Mouse (Mus musculus) cerebellum, adult 2 months (tissue): Measurements from ENCODE around the gene Endou.
A peak's percentile ranks its signal among the peaks of the same experiment; 100 is the strongest.

Experiments used
- CTCF ChIP-seq: fragments of 200-500 bp; IDR thresholded peaks from 2 replicates; pipeline ENCODE4 v1.5.1; 2011; ENCODE audit warnings: low read depth, mild to moderate bottlenecking, control low read depth, low read length, moderate library complexity, borderline replicate concordance; ENCODE audit not compliant: insufficient read depth
- POLR2A ChIP-seq: fragments of 200-500 bp; IDR thresholded peaks from 2 replicates; pipeline ENCODE4 v1.6.1; 2011; ENCODE audit warnings: low read length, control low read depth, borderline replicate concordance; ENCODE audit not compliant: insufficient read depth

- TF ChIP-seq POLR2A, result no peak
- TF ChIP-seq CTCF, result 0 out of 2 replicates have a peak, but pooled peaks have one; percentile 0
Observed at GRCm38 (mm10) chr15:97723536-97724345, 7.4 kb downstream of the Endou start.
